Mouse (Mus musculus): ENCODE results near the gene Slc16a11. TPM values are rescaled to one million over a fixed set of nuclear protein-coding genes. Genes with fewer than 3 reads are reported as not detected.

Slc16a11 gene
- 16.9 and 18.9 TPM in 2 replicates for polyA plus RNA-seq (2012; rRNA removed)

GRCm38 (mm10) chr11:70212423-70212822 is at the start of gene Slc16a11:
Gene Slc16a11, plus strand, starts transcription at chr11:70212752.

GRCm38 (mm10) chr11:70220731-70221602 is 8.4 kb downstream of the Slc16a11 start, which contains the start of gene Slc16a13:
Gene Slc16a13, minus strand, starts transcription at chr11:70221064.

GRCm38 (mm10) chr11:70229260-70230010 is 16.9 kb downstream of the Slc16a11 start, which contains the start of gene Bcl6b:
Gene Bcl6b, minus strand, starts transcription at chr11:70229798.

GRCm38 (mm10) chr11:70237457-70238167 is 25.1 kb downstream of the Slc16a11 start, which contains the start of gene 0610010K14Rik:
Gene 0610010K14Rik, minus strand, starts transcription at chr11:70237914.

GRCm38 (mm10) chr11:70239541-70240279 is 27.2 kb downstream of the Slc16a11 start, which contains the start of the genes Gm21988 and Rnasek:
Gene Gm21988, minus strand, starts transcription at chr11:70239830.
Gene Rnasek, minus strand, starts transcription at chr11:70239842.

GRCm38 (mm10) chr11:70254931-70255531 is 42.5 kb downstream of the Slc16a11 start, which contains the start of gene Alox12:
Gene Alox12, minus strand, starts transcription at chr11:70255353.

Other genes starting within 250 kb of the Slc16a11 start
- gene Cldn7, start 248.0 kb upstream of the Slc16a11 start, polyA plus RNA-seq (2012; rRNA removed) = 0.21 and 2.5 TPM in 2 replicates
- 93.3 and 102 TPM in 2 replicates for gene Ctdnep1, start 231.6 kb upstream of the Slc16a11 start, polyA plus RNA-seq (2012; rRNA removed)
- gene Elp5, start 230.2 kb upstream of the Slc16a11 start, polyA plus RNA-seq (2012; rRNA removed) = 151 and 159 TPM in 2 replicates
- gene Gabarap, start 221.6 kb upstream of the Slc16a11 start, polyA plus RNA-seq (2012; rRNA removed) = 412 and 425 TPM in 2 replicates
- 41.8 and 47.6 TPM in 2 replicates for gene Phf23, start 217.0 kb upstream of the Slc16a11 start, polyA plus RNA-seq (2012; rRNA removed)
- gene Dvl2, start 212.2 kb upstream of the Slc16a11 start, polyA plus RNA-seq (2012; rRNA removed) = 26.9 and 34.5 TPM in 2 replicates
- gene Acadvl, start 197.3 kb upstream of the Slc16a11 start, polyA plus RNA-seq (2012; rRNA removed) = 46.1 and 54.7 TPM in 2 replicates
- gene Dlg4, start 195.8 kb upstream of the Slc16a11 start, polyA plus RNA-seq (2012; rRNA removed) = 242 and 275 TPM in 2 replicates
- gene Asgr1, start 158.7 kb upstream of the Slc16a11 start, polyA plus RNA-seq (2012; rRNA removed) = 3.4 and 3.5 TPM in 2 replicates
- gene Asgr2, start 120.1 kb upstream of the Slc16a11 start, polyA plus RNA-seq (2012; rRNA removed) = 0.28 and 0.35 TPM in 2 replicates
- 0.74 and 0.91 TPM in 2 replicates for gene Mgl2, start 82.4 kb upstream of the Slc16a11 start, polyA plus RNA-seq (2012; rRNA removed)
- gene Clec10a, start 56.6 kb upstream of the Slc16a11 start, polyA plus RNA-seq (2012; rRNA removed) = 0.93 and 1.1 TPM in 2 replicates
- 10.1 and 12.7 TPM in 2 replicates for gene Slc16a13, start 8.3 kb downstream of the Slc16a11 start, polyA plus RNA-seq (2012; rRNA removed)
- gene Bcl6b, start 17.0 kb downstream of the Slc16a11 start, polyA plus RNA-seq (2012; rRNA removed) = 5.1 and 5.5 TPM in 2 replicates
- gene 0610010K14Rik, start 25.2 kb downstream of the Slc16a11 start, polyA plus RNA-seq (2012; rRNA removed) = 150 and 160 TPM in 2 replicates
- 12.2 and 12.8 TPM in 2 replicates for gene Gm21988, start 27.1 kb downstream of the Slc16a11 start, polyA plus RNA-seq (2012; rRNA removed)
- gene Rnasek, start 27.1 kb downstream of the Slc16a11 start, polyA plus RNA-seq (2012; rRNA removed) = 122 and 145 TPM in 2 replicates
- 0.45 and 0.60 TPM in 2 replicates for gene Alox12, start 42.6 kb downstream of the Slc16a11 start, polyA plus RNA-seq (2012; rRNA removed)
- 0.03 TPM in 1 of 2 replicates, not detected in the other for gene Alox12e, start 109.9 kb downstream of the Slc16a11 start, polyA plus RNA-seq (2012; rRNA removed)
- gene Alox15, start 139.3 kb downstream of the Slc16a11 start, polyA plus RNA-seq (2012; rRNA removed) = 0.12 and 0.45 TPM in 2 replicates
- gene Pelp1, start 197.3 kb downstream of the Slc16a11 start, polyA plus RNA-seq (2012; rRNA removed) = 22.4 and 26.1 TPM in 2 replicates
- 64.3 and 77.9 TPM in 2 replicates for gene Arrb2, start 219.9 kb downstream of the Slc16a11 start, polyA plus RNA-seq (2012; rRNA removed)
- gene Med11, start 239.2 kb downstream of the Slc16a11 start, polyA plus RNA-seq (2012; rRNA removed) = 29.5 and 33.2 TPM in 2 replicates
- 1.4 and 1.6 TPM in 2 replicates for gene Zmynd15, start 246.7 kb downstream of the Slc16a11 start, polyA plus RNA-seq (2012; rRNA removed)
- gene Cxcl16, start 247.2 kb downstream of the Slc16a11 start, polyA plus RNA-seq (2012; rRNA removed) = 2.1 and 4.0 TPM in 2 replicates

Measured in central nervous system, embryonic 18 days (tissue).